Mouse (Mus musculus): Measurements from ENCODE around the gene Icam4. TPM values are rescaled to one million over a fixed set of nuclear protein-coding genes. Genes with fewer than 3 reads are reported as not detected.
"Not testable (repeated sequence)": the region's sequence is repeated elsewhere in the genome, so short reads cannot be mapped to it uniquely, and the experiment has no call there.

Icam4 gene
- polyA plus RNA-seq, 1 experiment from 2014 or later = 5.4 TPM

DNA sequence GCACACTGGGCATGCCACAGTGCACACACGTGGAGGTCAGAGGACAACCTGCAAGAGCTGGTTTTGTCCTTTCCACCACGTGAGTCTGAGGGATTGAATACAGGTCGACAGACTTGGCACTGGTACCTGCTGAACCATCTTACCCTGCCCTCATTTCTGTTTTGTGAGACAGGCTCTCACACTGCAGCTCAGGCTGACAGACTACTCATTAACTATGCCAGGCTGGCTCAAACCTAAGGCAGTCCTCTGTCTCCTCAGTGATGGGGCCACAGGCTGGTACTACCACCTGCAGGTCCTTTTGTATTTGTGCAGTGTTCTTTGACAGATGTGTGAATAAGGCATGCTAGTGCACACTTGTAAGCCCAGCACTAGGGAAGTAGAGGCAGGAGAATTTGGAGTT, 34.1 kb upstream of the Icam4 start:
- 77% methylated on average over 3 of the region's 3 CpGs for WGBS
- Histone ChIP-seq H3K27me3 (replicated peaks; ENCODE audit: control insufficient read depth, insufficient read depth, low read length) (no peaks in the 10 kb centered on the region), H3K9ac (ENCODE audit: low read depth, low read length) (no peak overlapping the region), H3K4me1 (ENCODE audit: control insufficient read depth, insufficient read depth, low read length) (peaks cover 14% of the 10 kb centered on the region), H3K9me3 (ENCODE audit: control insufficient read depth, low read length) (no peaks in the 10 kb centered on the region), H3K4me3 (ENCODE audit: low read length) (no peak overlapping the region), H3K36me3 (ENCODE audit: control insufficient read depth, insufficient read depth, low read length) (no peaks in the 10 kb centered on the region), H3K27ac (ENCODE audit: low read length) (no peak overlapping the region), H3K4me2 (ENCODE audit: low read depth, low read length) (no peak overlapping the region)
- no peak for ATAC-seq

DNA sequence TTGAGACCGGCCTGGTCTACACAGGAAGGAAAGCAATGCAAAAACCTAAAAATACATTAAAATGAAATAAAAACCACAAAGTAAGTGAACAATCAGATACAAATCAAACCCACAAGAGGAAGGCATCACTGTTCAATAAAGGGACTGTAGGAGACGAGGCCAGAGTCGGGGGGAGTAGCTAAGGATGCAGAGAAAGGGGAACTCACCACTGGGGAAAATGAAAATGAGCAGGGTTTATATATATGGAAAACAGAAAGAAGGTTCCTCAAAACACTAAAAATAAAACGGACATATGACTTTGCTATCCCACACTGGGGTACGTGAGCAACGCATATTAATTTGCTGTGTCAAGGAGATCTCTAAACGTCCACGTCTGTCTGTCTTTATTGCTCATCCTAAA, 32.1 kb upstream of the Icam4 start:
- Histone ChIP-seq H3K9me3 (ENCODE audit: control insufficient read depth, low read length) (no peaks in the 10 kb centered on the region), H3K9ac (ENCODE audit: low read depth, low read length) (no peak overlapping the region), H3K4me1 (ENCODE audit: control insufficient read depth, insufficient read depth, low read length) (peaks cover 14% of the 10 kb centered on the region), H3K27me3 (replicated peaks; ENCODE audit: control insufficient read depth, insufficient read depth, low read length) (no peaks in the 10 kb centered on the region), H3K36me3 (ENCODE audit: control insufficient read depth, insufficient read depth, low read length) (no peaks in the 10 kb centered on the region), H3K4me2 (ENCODE audit: low read depth, low read length) (no peak overlapping the region), H3K27ac (ENCODE audit: low read length) (no peak overlapping the region), H3K4me3 (ENCODE audit: low read length) (no peak overlapping the region)
- WGBS = 90% methylated on average over 8 of the region's 8 CpGs
- ATAC-seq = no peak

DNA sequence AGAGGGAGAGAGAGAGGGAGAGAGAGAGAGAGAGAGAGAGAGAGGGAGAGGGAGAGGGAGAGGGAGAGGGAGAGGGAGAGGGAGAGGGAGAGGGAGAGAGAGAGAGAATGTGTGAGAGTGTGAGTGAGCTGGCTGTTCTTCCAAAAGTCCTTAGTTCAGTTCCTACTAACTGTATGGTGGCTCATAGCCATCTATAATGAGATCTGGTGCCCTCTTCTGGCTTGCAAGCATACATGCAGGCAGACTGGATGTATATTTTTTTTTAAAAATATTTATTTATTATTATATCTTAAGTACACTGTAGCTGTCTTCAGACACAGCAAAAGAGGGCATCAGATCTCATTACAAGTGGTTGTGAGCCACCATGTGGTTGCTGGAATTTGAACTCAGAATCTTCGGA, 30.8 kb upstream of the Icam4 start:
- ATAC-seq; H3K27ac ChIP-seq (ENCODE audit: low read length); H3K4me2 ChIP-seq (ENCODE audit: low read depth, low read length); H3K36me3 ChIP-seq (ENCODE audit: control insufficient read depth, insufficient read depth, low read length); H3K4me1 ChIP-seq (ENCODE audit: control insufficient read depth, insufficient read depth, low read length); H3K27me3 ChIP-seq (replicated peaks; ENCODE audit: control insufficient read depth, insufficient read depth, low read length); H3K9ac ChIP-seq (ENCODE audit: low read depth, low read length); H3K9me3 ChIP-seq (ENCODE audit: control insufficient read depth, low read length); H3K4me3 ChIP-seq (ENCODE audit: low read length): not testable (repeated sequence)
- WGBS = 67% methylated on average over 1 of the region's 1 CpGs

DNA sequence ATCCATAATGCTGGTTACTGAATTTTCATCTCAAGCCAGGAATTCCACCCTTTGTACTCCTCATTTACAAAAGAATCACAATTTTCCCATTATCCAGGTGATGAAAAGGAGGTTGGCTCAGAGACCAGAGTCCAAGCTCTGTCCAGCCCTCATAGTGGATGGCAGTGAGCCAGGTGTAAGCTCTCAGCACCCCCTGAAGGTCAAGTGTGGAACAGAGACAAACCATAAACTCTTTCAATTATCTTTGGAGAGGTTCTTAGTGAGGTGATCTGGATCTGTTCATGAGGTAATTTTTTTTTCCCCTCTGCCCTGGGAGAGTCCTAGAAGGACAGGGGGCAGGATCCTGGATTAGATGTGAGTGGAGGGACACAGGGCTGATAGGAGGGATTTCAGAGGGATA, 28.4 kb upstream of the Icam4 start:
- ATAC-seq = no peak

DNA sequence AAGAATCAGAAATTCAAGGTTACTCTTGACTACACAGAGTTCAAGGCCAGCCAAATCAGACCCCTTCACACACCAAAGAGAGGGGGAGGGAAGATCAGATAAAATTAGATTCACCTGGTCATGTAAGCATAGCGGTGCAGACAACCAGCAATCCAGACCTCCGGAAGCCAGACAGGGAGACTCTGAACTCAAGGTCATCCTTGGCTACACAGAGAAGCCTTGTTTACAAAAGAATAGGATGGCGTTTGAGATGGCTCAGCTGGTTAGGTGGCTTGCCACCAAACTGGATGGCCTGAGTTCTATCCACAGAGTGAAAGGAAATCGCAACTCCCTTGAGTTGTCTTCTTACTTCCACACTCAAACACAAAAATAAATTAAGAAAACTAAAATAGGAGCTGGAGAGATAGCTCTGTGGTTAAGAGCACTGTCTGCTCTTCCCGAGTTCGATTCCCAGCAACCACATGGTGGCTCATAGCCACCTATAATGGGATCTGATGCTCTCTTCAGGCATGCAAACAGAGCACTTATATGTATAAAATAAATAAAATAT, 27.4 kb upstream of the Icam4 start:
- 48% methylated on average over 6 of the region's 6 CpGs for WGBS
- Histone ChIP-seq H3K4me1 (ENCODE audit: control insufficient read depth, insufficient read depth, low read length) (peaks cover 2% of the 10 kb centered on the region; the same call in 1 of the 2 replicates), H3K4me3 (ENCODE audit: low read length) (no peak overlapping the region), H3K27ac (ENCODE audit: low read length) (no peak overlapping the region), H3K9me3 (ENCODE audit: control insufficient read depth, low read length) (no peaks in the 10 kb centered on the region), H3K27me3 (replicated peaks; ENCODE audit: control insufficient read depth, insufficient read depth, low read length) (no peaks in the 10 kb centered on the region), H3K36me3 (ENCODE audit: control insufficient read depth, insufficient read depth, low read length) (peaks cover 6% of the 10 kb centered on the region; the same call in 1 of the 2 replicates), H3K4me2 (ENCODE audit: low read depth, low read length) (no peak overlapping the region), H3K9ac (ENCODE audit: low read depth, low read length) (0 out of 2 replicates have a peak overlapping the region, but pooled peaks have one; percentile 20)
- no peak for ATAC-seq

More for the DNA sequence above, 28.4 kb upstream of the Icam4 start:
- Histone ChIP-seq H3K27ac (ENCODE audit: low read length) (no peak overlapping the region), H3K4me2 (ENCODE audit: low read depth, low read length) (no peak overlapping the region), H3K36me3 (ENCODE audit: control insufficient read depth, insufficient read depth, low read length) (peaks cover 1% of the 10 kb centered on the region; the same call in 1 of the 2 replicates), H3K4me1 (ENCODE audit: control insufficient read depth, insufficient read depth, low read length) (peaks cover 2% of the 10 kb centered on the region; the same call in 1 of the 2 replicates), H3K4me3 (ENCODE audit: low read length) (no peak overlapping the region), H3K9me3 (ENCODE audit: control insufficient read depth, low read length) (no peaks in the 10 kb centered on the region), H3K27me3 (replicated peaks; ENCODE audit: control insufficient read depth, insufficient read depth, low read length) (no peaks in the 10 kb centered on the region), H3K9ac (ENCODE audit: low read depth, low read length) (no peak overlapping the region)

DNA sequence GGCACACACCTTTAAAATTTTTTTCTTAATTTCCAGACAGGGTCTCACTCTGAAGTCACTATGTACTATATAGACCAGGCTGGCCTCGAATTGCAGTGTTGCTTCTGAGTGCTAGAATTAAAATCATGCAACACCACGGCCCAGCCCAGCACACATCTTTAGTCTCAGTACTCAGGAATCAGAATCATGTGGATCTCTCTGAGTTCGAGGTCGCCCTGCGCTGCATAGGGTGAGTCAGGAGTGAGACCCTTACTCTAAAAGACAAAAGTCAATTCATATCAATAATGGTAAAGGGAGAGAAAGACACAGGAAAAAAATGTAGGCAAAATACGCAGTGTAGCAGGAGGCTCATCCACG, 26.9 kb upstream of the Icam4 start:
- no peaks in the 10 kb centered on the region for H3K9me3 ChIP-seq (ENCODE audit: control insufficient read depth, low read length)
- no peak for ATAC-seq
- peak overlapping the region; percentile 86 for H3K4me2 ChIP-seq (ENCODE audit: low read depth, low read length)
- peak overlapping the region; percentile 88 for H3K27ac ChIP-seq (ENCODE audit: low read length)
- no peaks in the 10 kb centered on the region for H3K27me3 ChIP-seq (replicated peaks; ENCODE audit: control insufficient read depth, insufficient read depth, low read length)
- peak overlapping the region; percentile 80 for H3K4me3 ChIP-seq (ENCODE audit: low read length)
- peaks cover 2% of the 10 kb centered on the region; the same call in 1 of the 2 replicates for H3K4me1 ChIP-seq (ENCODE audit: control insufficient read depth, insufficient read depth, low read length)
- peak overlapping the region; percentile 87 for H3K9ac ChIP-seq (ENCODE audit: low read depth, low read length)
- WGBS = 8% methylated on average over 7 of the region's 7 CpGs
- H3K36me3 ChIP-seq (ENCODE audit: control insufficient read depth, insufficient read depth, low read length) = peaks cover 8% of the 10 kb centered on the region; the same call in 1 of the 2 replicates

DNA sequence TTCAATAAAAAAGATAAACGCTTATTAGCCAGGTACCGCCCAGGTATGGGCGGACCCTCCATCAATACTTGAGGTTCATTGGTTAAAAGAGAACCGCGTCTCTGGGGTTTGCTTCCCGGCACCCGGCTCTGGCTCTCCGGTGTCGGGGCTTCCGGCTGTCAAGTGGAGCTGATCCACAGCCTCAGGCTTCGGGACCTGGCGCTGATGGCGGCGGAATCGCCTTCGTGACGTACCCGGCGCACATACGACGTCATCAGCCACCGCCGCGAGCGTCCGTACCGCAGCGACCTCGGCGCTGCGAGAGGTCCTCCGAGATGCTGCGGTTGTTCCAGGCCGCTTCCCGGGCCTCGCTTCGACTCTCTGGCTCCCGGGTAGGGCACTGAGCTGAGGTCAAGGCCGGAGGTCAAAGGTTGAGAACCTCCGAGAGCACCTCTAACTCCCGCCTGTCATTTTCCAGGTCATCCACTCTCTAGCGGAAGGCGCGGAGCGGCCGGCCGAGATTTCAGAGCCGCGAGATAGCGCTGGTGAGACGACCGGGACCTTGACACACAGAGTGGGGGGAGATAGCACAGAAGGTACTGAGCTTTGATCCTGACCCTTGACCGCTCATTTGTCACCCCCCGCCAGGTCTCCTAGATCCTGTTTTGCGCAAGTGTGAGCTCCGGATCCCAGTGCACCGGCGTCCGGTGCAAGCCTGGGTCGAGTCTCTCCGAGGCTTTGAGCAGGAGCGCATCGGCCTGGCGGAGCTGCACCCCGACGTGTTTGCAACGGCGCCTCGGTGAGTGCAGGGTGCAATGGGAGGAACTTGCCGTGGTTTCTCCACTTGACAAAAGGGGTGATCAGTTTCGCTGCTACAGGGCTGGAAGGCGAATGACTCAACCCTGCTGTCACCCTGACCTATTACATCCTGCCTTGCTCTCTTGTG, 26.3 kb upstream of the Icam4 start, which contains the start of gene Mrpl4:
Gene Mrpl4, plus strand, starts transcription at position 112 of the 925 bp plus-strand sequence.
- Histone ChIP-seq H3K9me3 (ENCODE audit: control insufficient read depth, low read length) (no peaks in the 10 kb centered on the region), H3K4me1 (ENCODE audit: control insufficient read depth, insufficient read depth, low read length) (peaks cover 2% of the 10 kb centered on the region; the same call in 1 of the 2 replicates), H3K27me3 (replicated peaks; ENCODE audit: control insufficient read depth, insufficient read depth, low read length) (no peaks in the 10 kb centered on the region), H3K9ac (ENCODE audit: low read depth, low read length) (peak within 1 kb of the TSS; percentile 87), H3K4me3 (ENCODE audit: low read length) (peak within 1 kb of the TSS; percentile 80), H3K36me3 (ENCODE audit: control insufficient read depth, insufficient read depth, low read length) (peaks cover 12% of the 10 kb centered on the region), H3K4me2 (ENCODE audit: low read depth, low read length) (peak within 1 kb of the TSS; percentile 86), H3K27ac (ENCODE audit: low read length) (peak within 1 kb of the TSS; percentile 88)
- peak; percentile 84 for ATAC-seq
- WGBS = under 1% methylated on average over 72 of the region's 72 CpGs

DNA sequence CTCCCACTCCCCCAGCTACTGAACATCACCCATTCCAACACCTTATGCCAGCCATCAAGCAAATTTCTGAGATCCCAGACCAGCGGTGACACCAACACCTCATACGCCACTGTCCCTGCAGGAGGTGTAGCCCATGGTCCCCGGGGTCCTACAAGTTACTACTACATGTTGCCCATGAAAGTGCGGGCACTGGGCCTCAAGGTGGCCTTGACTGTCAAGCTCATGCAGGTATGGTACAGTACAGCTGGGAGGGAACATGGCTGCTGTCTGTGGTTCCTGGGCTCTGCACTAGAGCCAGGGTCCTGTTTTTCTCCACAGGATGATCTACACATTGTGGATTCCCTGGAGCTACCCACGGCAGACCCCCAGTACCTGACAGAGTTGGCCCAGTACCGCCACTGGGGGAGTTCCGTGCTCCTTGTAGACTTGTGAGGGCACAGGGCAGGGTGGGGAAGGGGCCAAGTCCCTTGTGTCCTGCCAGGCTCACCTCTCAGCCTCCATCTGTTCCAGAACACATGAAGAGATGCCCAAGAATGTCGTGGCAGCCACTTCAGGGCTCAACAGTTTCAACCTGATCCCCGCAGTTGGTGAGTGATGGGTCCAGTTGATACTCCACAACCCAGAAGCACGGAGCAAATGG, 21.7 kb upstream of the Icam4 start:
- WGBS = 93% methylated on average over 10 of the region's 10 CpGs
- no peak overlapping the region for H3K4me3 ChIP-seq (ENCODE audit: low read length)
- H3K27me3 ChIP-seq (replicated peaks; ENCODE audit: control insufficient read depth, insufficient read depth, low read length) = no peaks in the 10 kb centered on the region
- peaks cover 16% of the 10 kb centered on the region for H3K36me3 ChIP-seq (ENCODE audit: control insufficient read depth, insufficient read depth, low read length)
- ATAC-seq = no peak
- H3K9me3 ChIP-seq (ENCODE audit: control insufficient read depth, low read length) = no peaks in the 10 kb centered on the region
- 0 out of 2 replicates have a peak, but pooled peaks cover 3% of the 10 kb centered on the region for H3K4me1 ChIP-seq (ENCODE audit: control insufficient read depth, insufficient read depth, low read length)
- H3K27ac ChIP-seq (ENCODE audit: low read length) = no peak overlapping the region
- no peak overlapping the region for H3K4me2 ChIP-seq (ENCODE audit: low read depth, low read length)
- no peak overlapping the region for H3K9ac ChIP-seq (ENCODE audit: low read depth, low read length)

DNA sequence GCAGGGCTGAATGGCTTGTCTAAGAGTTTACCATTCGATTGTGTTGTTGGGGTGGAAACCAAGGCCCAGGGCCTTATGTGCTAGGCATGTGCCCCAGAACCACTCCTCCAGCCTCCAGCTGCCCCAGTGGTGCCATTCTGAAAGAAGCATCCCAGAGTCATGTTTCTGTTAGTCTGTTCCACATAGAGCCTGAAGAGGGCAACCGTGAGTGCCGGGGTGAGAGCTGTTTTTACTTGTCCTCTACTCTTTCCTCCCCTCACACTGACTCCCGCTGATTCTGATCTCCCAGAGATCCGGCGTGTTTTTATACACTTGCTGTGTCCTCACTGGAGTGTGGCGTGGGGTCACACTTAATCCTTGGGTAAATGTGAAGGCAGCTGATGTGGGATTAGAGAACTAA, 21.2 kb upstream of the Icam4 start:
- no peak overlapping the region for H3K4me2 ChIP-seq (ENCODE audit: low read depth, low read length)
- 0 out of 2 replicates have a peak, but pooled peaks cover 3% of the 10 kb centered on the region for H3K4me1 ChIP-seq (ENCODE audit: control insufficient read depth, insufficient read depth, low read length)
- H3K9me3 ChIP-seq (ENCODE audit: control insufficient read depth, low read length) = no peaks in the 10 kb centered on the region
- H3K36me3 ChIP-seq (ENCODE audit: control insufficient read depth, insufficient read depth, low read length) = peaks cover 16% of the 10 kb centered on the region
- WGBS = 77% methylated on average over 7 of the region's 7 CpGs
- H3K27ac ChIP-seq (ENCODE audit: low read length) = no peak overlapping the region
- H3K27me3 ChIP-seq (replicated peaks; ENCODE audit: control insufficient read depth, insufficient read depth, low read length) = no peaks in the 10 kb centered on the region
- no peak overlapping the region for H3K4me3 ChIP-seq (ENCODE audit: low read length)
- no peak overlapping the region for H3K9ac ChIP-seq (ENCODE audit: low read depth, low read length)
- no peak for ATAC-seq

All from intestine, embryonic 16.5 days (tissue).